Mouse (Mus musculus): Measurements from ENCODE around the gene Slc25a29. TPM values are rescaled to one million over a fixed set of nuclear protein-coding genes. Genes with fewer than 3 reads are reported as not detected.

Gene Slc25a29
- polyA plus RNA-seq, 1 experiment, result 20.3 TPM

- DNase-seq (ENCODE audit: extremely low spot score in 1 of 2, low spot score in 1 of 2), result no peak
These were observed 25.9 kb downstream of the Slc25a29 start for GRCm38 (mm10) chr12:108809771-108810170.

- peak in 1 of 2 experiments; percentile 25 for DNase-seq (ENCODE audit: extremely low spot score in 1 of 2, low spot score in 1 of 2)
These were observed 27.2 kb downstream of the Slc25a29 start for GRCm38 (mm10) chr12:108808465-108808864.

GRCm38 (mm10) chr12:108804388-108804787 is 31.3 kb downstream of the Slc25a29 start:
- DNase-seq (ENCODE audit: extremely low spot score in 1 of 2, low spot score in 1 of 2), result no peak

- DNase-seq (ENCODE audit: extremely low spot score in 1 of 2, low spot score in 1 of 2), result no peak
These were observed 34.1 kb downstream of the Slc25a29 start for GRCm38 (mm10) chr12:108801613-108802012.

GRCm38 (mm10) chr12:108794979-108795537 is 40.6 kb downstream of the Slc25a29 start:
- no peak for DNase-seq (ENCODE audit: extremely low spot score in 1 of 2, low spot score in 1 of 2)

- peak in 1 of 2 experiments; percentile 72 for DNase-seq (ENCODE audit: extremely low spot score in 1 of 2, low spot score in 1 of 2)
These were observed 41.5 kb downstream of the Slc25a29 start for GRCm38 (mm10) chr12:108794078-108794711.

- no peak for DNase-seq (ENCODE audit: extremely low spot score in 1 of 2, low spot score in 1 of 2)
These were observed 42.2 kb downstream of the Slc25a29 start for GRCm38 (mm10) chr12:108793453-108793941.

GRCm38 (mm10) chr12:108792546-108793452 is 42.9 kb downstream of the Slc25a29 start, which contains the start of gene Yy1:
Yy1 (plus strand) TSS chr12:108792973.
- peak; percentile 94 to 96 for DNase-seq (ENCODE audit: extremely low spot score in 1 of 2, low spot score in 1 of 2)

GRCm38 (mm10) chr12:108792152-108792545 is 43.5 kb downstream of the Slc25a29 start:
- DNase-seq (ENCODE audit: extremely low spot score in 1 of 2, low spot score in 1 of 2), result peak in 1 of 2 experiments; percentile 82

GRCm38 (mm10) chr12:108787329-108787728 is 48.4 kb downstream of the Slc25a29 start:
- DNase-seq (ENCODE audit: extremely low spot score in 1 of 2, low spot score in 1 of 2), result no peak

GRCm38 (mm10) chr12:108785161-108785560 is 50.5 kb downstream of the Slc25a29 start:
- no peak for DNase-seq (ENCODE audit: extremely low spot score in 1 of 2, low spot score in 1 of 2)

GRCm38 (mm10) chr12:108780108-108780877 is 55.4 kb downstream of the Slc25a29 start:
- no peak for DNase-seq (ENCODE audit: extremely low spot score in 1 of 2, low spot score in 1 of 2)

Other genes starting within 250 kb of the Slc25a29 start
- gene Degs2, start 133.6 kb downstream of the Slc25a29 start, polyA plus RNA-seq (2012; rRNA removed), result 8.4 and 9.4 TPM in 2 replicates
- 25.0 and 25.2 TPM in 2 replicates for gene Yy1, start 42.9 kb downstream of the Slc25a29 start, polyA plus RNA-seq (2012; rRNA removed)
- 10.1 and 12.9 TPM in 2 replicates for gene Slc25a47, start 163 bp upstream of the Slc25a29 start, polyA plus RNA-seq (2012; rRNA removed)
- 17.4 and 20.0 TPM in 2 replicates for gene Wdr25, start 57.7 kb upstream of the Slc25a29 start, polyA plus RNA-seq (2012; rRNA removed)
- gene Wars, start 58.3 kb upstream of the Slc25a29 start, polyA plus RNA-seq (2012; rRNA removed), result 93.5 and 97.7 TPM in 2 replicates
- 153 and 154 TPM in 2 replicates for gene Begain, start 232.3 kb upstream of the Slc25a29 start, polyA plus RNA-seq (2012; rRNA removed)

Data from frontal cortex, adult 2 months (tissue).